In genomic region chr2:146278381-146278780, GRCm38 (mm10) we compare ENCODE assay signal across 9 mouse cellular contexts. TPM values are rescaled to one million over a fixed set of nuclear protein-coding genes. Genes with fewer than 3 reads are reported as not detected.
DNase-seq lines count a peak whose midpoint lies in the region; ATAC-seq lines count a peak whose summit lies in the region.
"Had no signal": no experiment of that assay in that cellular context is flagged by ENCODE, and none has a peak within 500 bp of the region (broad histone marks: within the 10 kb centered on the region; RNA-seq: fewer than 3 reads in every experiment).

No protein-coding gene starts in this region.

- H3K27ac ChIP-seq in liver, embryonic 16.5 days (ENCODE audit: low read length) = no peak overlapping the region
- H3K27ac ChIP-seq in liver, embryonic 12.5 days = no peak overlapping the region
- peak overlapping the region; percentile 25; the same call in 1 of the 2 replicates for H3K27ac ChIP-seq in hindbrain, embryonic 16.5 days (ENCODE audit: low read depth, low read length)
- H3K27ac ChIP-seq in stomach, embryonic 16.5 days (ENCODE audit: low read length) = peak overlapping the region; percentile 9; the same call in 1 of the 2 replicates
- H3K27ac ChIP-seq: liver, embryonic 14.5 days had no signal

- 54% methylated on average over 5 of the region's 5 CpGs for WGBS in liver, embryonic 16.5 days (ENCODE audit: insufficient replicate concordance)
- WGBS in liver, embryonic 12.5 days (ENCODE audit: insufficient replicate concordance) = 53% methylated on average over 5 of the region's 5 CpGs
- 47% methylated on average over 5 of the region's 5 CpGs for whole genome bisulfite sequencing in hindbrain, embryonic 16.5 days
- 34% methylated on average over 5 of the region's 5 CpGs for WGBS in stomach, embryonic 16.5 days

- H3K27me3 ChIP-seq in liver, embryonic 16.5 days (ENCODE audit: control insufficient read depth, insufficient read depth, low read depth, low read length) = no peaks in the 10 kb centered on the region
- no peaks in the 10 kb centered on the region for H3K27me3 ChIP-seq in liver, embryonic 12.5 days (replicated peaks)
- H3K27me3 ChIP-seq in hindbrain, embryonic 16.5 days (replicated peaks; ENCODE audit: control insufficient read depth, insufficient read depth, low read length) = no peaks in the 10 kb centered on the region
- H3K27me3 ChIP-seq in stomach, embryonic 16.5 days (ENCODE audit: control insufficient read depth, insufficient read depth, low read length) = no peaks in the 10 kb centered on the region

- ATAC-seq in liver, embryonic 16.5 days (ENCODE audit: low read depth) = peak; percentile 64
- ATAC-seq in liver, embryonic 12.5 days = no peak
- ATAC-seq in hindbrain, embryonic 16.5 days = no peak
- ATAC-seq in stomach, embryonic 16.5 days (ENCODE audit: insufficient read depth, low FRiP score) = peak; percentile 86

- H3K9me3 ChIP-seq in liver, embryonic 16.5 days (replicated peaks; ENCODE audit: control insufficient read depth, low read length) = no peaks in the 10 kb centered on the region
- no peaks in the 10 kb centered on the region for H3K9me3 ChIP-seq in liver, embryonic 12.5 days (replicated peaks)
- no peaks in the 10 kb centered on the region for H3K9me3 ChIP-seq in hindbrain, embryonic 16.5 days (ENCODE audit: control insufficient read depth, low read length)
- H3K9me3 ChIP-seq in stomach, embryonic 16.5 days (replicated peaks; ENCODE audit: control insufficient read depth, low read length) = no peaks in the 10 kb centered on the region

- DNase-seq in cerebellum, postnatal 10 days = peak; percentile 68 to 74
- DNase-seq in cerebellum, postnatal 36 days = no peak
- DNase-seq in embryo, embryonic 9.5 days (ENCODE audit: extremely low spot score) = no peak
- no peak for DNase-seq in kidney, adult 8-10 months

- H3K36me3 ChIP-seq in liver, embryonic 16.5 days (ENCODE audit: control insufficient read depth, insufficient read depth) = no peaks in the 10 kb centered on the region
- no peaks in the 10 kb centered on the region for H3K36me3 ChIP-seq in liver, embryonic 12.5 days
- no peaks in the 10 kb centered on the region for H3K36me3 ChIP-seq in hindbrain, embryonic 16.5 days (ENCODE audit: control insufficient read depth, insufficient read depth, low read length)
- no peaks in the 10 kb centered on the region for H3K36me3 ChIP-seq in stomach, embryonic 16.5 days (ENCODE audit: control insufficient read depth, insufficient read depth, low read length)

- H3K4me1 ChIP-seq in liver, embryonic 16.5 days (ENCODE audit: control insufficient read depth, low read depth, low read length) = no peaks in the 10 kb centered on the region; the same call in 1 of the 2 replicates
- H3K4me1 ChIP-seq in liver, embryonic 12.5 days = peaks cover 15% of the 10 kb centered on the region
- peaks cover 12% of the 10 kb centered on the region for H3K4me1 ChIP-seq in hindbrain, embryonic 16.5 days (ENCODE audit: control insufficient read depth, insufficient read depth, low read depth, low read length)
- 0 out of 2 replicates have a peak, but pooled peaks cover 5% of the 10 kb centered on the region for H3K4me1 ChIP-seq in stomach, embryonic 16.5 days (ENCODE audit: control insufficient read depth, insufficient read depth, low read length)

- no peak overlapping the region for H3K4me2 ChIP-seq in liver, embryonic 16.5 days (ENCODE audit: low read depth, low read length)
- no peak overlapping the region for H3K4me2 ChIP-seq in liver, embryonic 12.5 days
- no peak overlapping the region for H3K4me2 ChIP-seq in hindbrain, embryonic 16.5 days (ENCODE audit: low read length)
- no peak overlapping the region for H3K4me2 ChIP-seq in stomach, embryonic 16.5 days (ENCODE audit: low read depth, low read length)

- H3K4me3 ChIP-seq in liver, embryonic 16.5 days (ENCODE audit: low read depth, low read length) = no peak overlapping the region
- H3K4me3 ChIP-seq in liver, embryonic 12.5 days = no peak overlapping the region
- H3K4me3 ChIP-seq in hindbrain, embryonic 16.5 days (ENCODE audit: low read length) = no peak overlapping the region
- no peak overlapping the region for H3K4me3 ChIP-seq in stomach, embryonic 16.5 days (replicated peaks; ENCODE audit: low read length)

- H3K9ac ChIP-seq in liver, embryonic 16.5 days (ENCODE audit: low read depth, low read length) = no peak overlapping the region
- no peak overlapping the region for H3K9ac ChIP-seq in liver, embryonic 12.5 days
- no peak overlapping the region for H3K9ac ChIP-seq in hindbrain, embryonic 16.5 days (ENCODE audit: low read depth, low read length)
- no peak overlapping the region for H3K9ac ChIP-seq in stomach, embryonic 16.5 days (ENCODE audit: low read length)
- H3K9ac ChIP-seq: liver, embryonic 14.5 days had no signal

RNA-seq across cellular contexts. Expression of gene Insm1, which starts 56.7 kb away (rescaled TPM):
- polyA plus RNA-seq in liver, embryonic 16.5 days (2015; fragmentation: Nextera tagmentation; extraction: Ambion mirVana) = not detected in 2 replicates
- not detected in 2 replicates for polyA plus RNA-seq in liver, embryonic 12.5 days (2016; fragmentation: Nextera tagmentation; extraction: Ambion mirVana)
- 1.9 and 2.3 TPM in 2 replicates for polyA plus RNA-seq in hindbrain, embryonic 16.5 days (2015; fragmentation: Nextera tagmentation; extraction: Ambion mirVana)
- polyA plus RNA-seq in stomach, embryonic 16.5 days (2015; fragmentation: Nextera tagmentation; extraction: Ambion mirVana) = 0.37 and 0.46 TPM in 2 replicates

Comparison
In these comparisons a context has a peak if more than half of its experiments do, and no peak if none do; other contexts are left out.
1. DNase-seq: peak in cerebellum, postnatal 10 days (2 of 2); none in cerebellum, postnatal 36 days (0 of 2), embryo, embryonic 9.5 days (single experiment) and kidney, adult 8-10 months (0 of 2).
2. ATAC-seq: peak in liver, embryonic 16.5 days (single experiment) and stomach, embryonic 16.5 days (single experiment); none in liver, embryonic 12.5 days (single experiment) and hindbrain, embryonic 16.5 days (single experiment).
3. H3K27ac ChIP-seq: peak in hindbrain, embryonic 16.5 days (single experiment) and stomach, embryonic 16.5 days (single experiment); none in liver, embryonic 16.5 days (single experiment) and liver, embryonic 12.5 days (single experiment).